Mouse (Mus musculus) heart, adult 2 months (tissue): ENCODE results near the gene Tlcd1.

ENCODE experiments used
- CTCF ChIP-seq: fragments of 200-600 bp; IDR thresholded peaks from 2 replicates; pipeline ENCODE4 v1.8.1; 2022; ENCODE audit warnings: antibody characterized with exemption, mild to moderate bottlenecking, moderate library complexity
- EP300 ChIP-seq: fragments of 200-500 bp; IDR thresholded peaks from 2 replicates; pipeline ENCODE4 v1.6.1; 2011; ENCODE audit warnings: low read depth, low read length, control low read depth; ENCODE audit not compliant: insufficient read depth
- POLR2A ChIP-seq: fragments of 200-500 bp; IDR thresholded peaks from 2 replicates; pipeline ENCODE4 v1.6.1; 2011; ENCODE audit warnings: mild to moderate bottlenecking, low read depth, low read length, control low read depth; ENCODE audit not compliant: insufficient read depth

GRCm38 (mm10) chr11:78166161-78166560 lies 10.3 kb upstream of the Tlcd1 start:
- TF ChIP-seq EP300 (no peak), POLR2A (no peak), CTCF (no peak)
